Mouse (Mus musculus) brain, adult 2 months (tissue): ENCODE results near the gene Lrrc56.
"Not testable (repeated sequence)": the region's sequence is repeated elsewhere in the genome, so short reads cannot be mapped to it uniquely, and the experiment has no call there.

Experiments used
- DNase-seq: peaks from one replicate; pipeline ENCODE4 v3.0.0; 2011; ENCODE audit warnings: low read depth, low spot score

The Lrrc56 gene

GRCm38 (mm10) chr7:141216894-141217293 is 22.9 kb downstream of the Lrrc56 start:
- DNase-seq, result no peak

DNA sequence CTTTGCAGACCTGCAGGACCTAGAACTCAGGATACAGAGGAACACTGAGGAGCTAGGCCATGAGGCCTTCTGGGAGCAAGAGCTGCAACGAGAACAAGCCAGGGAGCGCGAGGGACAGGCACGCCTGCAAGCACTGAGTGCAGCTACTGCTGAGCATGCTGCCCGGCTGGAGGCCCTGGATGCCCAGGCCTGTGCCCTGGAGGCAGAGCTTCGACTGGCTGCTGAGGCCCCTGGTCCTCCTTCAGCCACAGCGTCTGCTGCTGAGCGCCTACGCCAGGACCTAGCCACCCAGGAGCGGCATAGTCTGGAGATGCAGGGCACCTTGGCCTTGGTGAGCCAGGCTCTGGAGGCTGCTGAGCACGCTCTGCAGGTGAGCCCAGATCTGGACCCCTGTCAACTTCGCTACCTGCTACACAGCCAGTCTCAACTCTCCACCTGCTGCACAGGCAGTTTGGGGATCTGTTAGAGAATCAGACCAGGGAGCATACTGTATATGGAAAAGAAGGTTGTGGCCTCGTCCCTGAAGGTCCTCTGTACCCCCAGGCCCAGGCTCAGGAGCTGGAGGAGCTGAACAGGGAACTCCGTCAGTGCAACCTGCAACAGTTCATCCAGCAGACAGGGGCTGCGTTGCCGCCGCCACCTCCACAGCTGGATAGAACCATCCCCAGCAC is 23.5 kb downstream of the Lrrc56 start:
- no peak for DNase-seq

DNA sequence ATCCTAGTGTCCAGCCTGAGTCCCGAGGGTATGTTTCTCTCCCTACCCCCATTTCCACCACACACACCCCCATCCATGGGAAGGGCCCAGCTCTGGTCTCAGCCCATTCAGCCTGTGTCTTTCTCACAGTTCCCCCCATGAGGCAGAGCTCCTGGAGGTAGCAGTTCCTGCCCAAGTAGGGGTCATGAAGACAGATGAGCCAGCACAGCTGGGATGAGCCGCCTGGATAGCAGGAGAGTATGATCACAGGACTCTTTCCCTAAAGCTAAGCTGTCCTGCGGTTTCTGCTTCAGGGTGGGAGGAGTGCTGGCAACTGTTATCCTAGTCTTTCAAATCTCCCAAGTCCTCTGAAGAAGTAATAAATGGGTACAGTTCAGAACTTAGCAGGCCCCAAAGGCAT is 24.2 kb downstream of the Lrrc56 start:
- no peak for DNase-seq

GRCm38 (mm10) chr7:141218557-141219133 is 24.7 kb downstream of the Lrrc56 start:
- no peak for DNase-seq

DNA sequence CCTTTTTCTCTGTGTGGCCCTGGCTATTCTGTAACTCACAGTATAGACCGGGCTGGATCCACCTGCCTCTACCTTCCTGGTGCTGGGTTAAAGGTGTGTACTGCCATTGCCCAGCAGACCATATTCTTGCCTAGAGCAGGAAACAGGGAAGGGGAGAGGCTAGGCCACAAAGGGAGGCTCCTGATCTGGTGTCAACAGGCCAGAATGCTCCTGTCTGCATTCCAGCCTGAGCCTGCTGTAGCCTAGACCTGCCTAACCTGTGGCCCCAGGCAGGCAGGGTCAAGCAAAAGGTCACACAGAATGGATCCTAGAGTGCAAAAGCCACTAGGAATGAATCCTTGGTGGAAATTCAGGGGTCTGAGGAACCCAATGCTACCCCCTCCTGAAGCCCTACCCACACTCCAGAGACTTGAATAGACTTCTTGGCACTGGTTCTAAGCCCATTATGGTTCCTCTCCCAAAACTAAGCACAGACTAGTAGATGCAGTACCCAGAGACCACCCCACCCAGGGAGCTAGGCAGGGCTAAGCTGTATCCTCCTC is 25.7 kb downstream of the Lrrc56 start:
- DNase-seq, result no peak

DNA sequence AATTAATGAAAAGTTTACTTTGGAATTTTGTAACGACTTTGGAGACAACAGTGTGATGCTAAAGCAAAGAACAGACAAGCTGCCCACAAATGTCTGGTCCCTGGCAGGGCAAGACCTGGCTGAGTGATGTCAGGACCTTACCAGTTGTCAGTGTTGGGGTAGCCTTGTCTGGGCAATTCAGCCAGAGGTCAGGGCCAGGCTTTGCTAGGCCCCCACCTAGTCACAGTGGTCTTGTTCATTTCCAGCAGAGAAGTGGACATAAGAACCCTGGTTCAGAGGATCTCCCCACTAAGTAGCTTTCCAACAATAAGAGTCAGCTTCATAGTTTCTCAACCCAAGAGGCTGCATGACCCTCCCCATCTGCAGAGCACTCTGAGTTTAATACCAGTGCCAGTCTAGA is 26.4 kb downstream of the Lrrc56 start:
- DNase-seq, result no peak

GRCm38 (mm10) chr7:141221249-141222125 is 27.5 kb downstream of the Lrrc56 start:
- DNase-seq, result peak; percentile 98

DNA sequence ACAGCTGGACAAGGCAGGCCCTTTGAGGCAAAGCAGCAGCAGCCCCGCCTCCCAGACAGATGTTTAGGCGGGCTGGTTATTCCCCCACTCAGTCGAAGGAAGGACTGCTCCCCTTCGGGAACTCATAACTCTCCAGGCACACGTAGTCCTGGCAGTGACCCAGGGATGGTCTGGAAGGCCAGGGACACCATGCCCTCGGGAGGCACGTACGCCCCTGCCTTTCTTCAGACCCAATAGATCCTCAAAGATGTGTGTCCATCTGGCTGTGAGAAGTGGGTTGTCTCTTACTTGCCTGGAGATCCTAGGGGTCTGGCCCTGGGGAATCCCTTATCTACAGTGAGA is 28.1 kb downstream of the Lrrc56 start:
- no peak for DNase-seq

DNA sequence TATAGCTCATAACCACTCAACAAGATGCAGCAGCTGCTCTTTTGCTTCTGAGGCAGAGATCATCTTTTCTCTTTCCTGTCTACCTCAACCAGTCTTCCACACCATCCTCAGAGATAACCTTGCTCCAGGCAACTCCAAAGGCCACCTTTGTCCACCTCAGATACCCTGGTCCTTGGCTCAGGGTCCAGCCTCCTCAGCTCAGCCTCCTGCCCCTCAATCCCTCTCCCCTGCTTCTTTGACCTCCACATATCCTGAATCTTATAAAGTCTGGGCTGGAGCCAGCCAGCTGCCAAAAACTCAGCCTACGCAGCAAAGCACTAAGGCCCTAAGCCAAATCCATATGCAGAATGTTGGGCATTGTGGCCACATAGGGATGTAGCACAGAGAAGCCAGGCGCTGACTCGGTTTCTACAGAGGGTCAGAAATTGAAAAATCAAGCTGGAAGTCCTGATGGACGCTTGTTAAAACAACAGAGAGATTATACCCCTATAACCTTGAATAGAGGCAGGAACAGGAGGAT is 28.8 kb downstream of the Lrrc56 start:
- no peak for DNase-seq

GRCm38 (mm10) chr7:141226535-141226934 is 32.6 kb downstream of the Lrrc56 start:
- DNase-seq, result no peak

DNA sequence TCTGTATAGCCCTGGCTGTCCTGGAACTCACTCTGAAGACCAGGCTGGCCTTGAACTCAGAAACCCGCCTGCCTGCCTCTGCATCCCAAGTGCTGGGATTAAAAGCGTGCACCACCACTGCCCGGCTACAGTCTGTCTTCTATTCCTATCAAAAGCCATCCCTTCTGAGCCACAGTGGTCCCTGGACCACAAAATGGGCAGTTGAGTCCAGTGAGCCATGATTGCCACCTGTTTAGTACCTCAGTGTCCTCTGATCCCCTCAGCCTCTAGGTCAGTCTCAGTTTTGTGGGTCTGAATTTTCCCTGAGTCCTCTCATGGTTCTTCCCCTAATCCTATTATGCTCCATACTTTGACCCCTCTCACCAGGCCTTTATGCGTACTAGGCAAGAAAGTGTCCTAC is 33.8 kb downstream of the Lrrc56 start:
- no peak for DNase-seq

- peak; percentile 95 for DNase-seq
Observed at GRCm38 (mm10) chr7:141228279-141229067, 34.5 kb downstream of the Lrrc56 start, which contains the start of gene Phrf1. Gene Phrf1 (plus strand): TSS chr7:141228784.

GRCm38 (mm10) chr7:141229702-141230101 is 35.7 kb downstream of the Lrrc56 start:
- no peak for DNase-seq

DNA sequence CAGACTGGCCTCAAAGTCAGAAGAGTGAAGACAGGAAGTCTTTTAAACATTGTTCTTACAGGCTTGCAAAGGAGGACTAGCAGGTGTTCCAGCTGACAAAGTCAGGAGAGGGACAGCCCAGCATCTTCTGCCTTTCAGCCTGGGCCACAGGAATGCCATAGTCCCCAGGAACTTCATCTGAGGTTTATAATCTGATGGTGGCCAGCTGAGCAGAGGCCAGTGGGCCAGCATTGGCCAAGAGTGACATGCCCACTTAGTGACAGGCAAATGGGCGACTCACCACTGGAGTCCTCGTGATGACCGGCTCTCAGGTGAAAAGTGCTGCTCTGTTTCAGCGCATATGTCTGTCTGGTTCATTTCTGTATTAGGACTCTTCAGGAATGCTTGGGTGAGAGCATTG is 36.6 kb downstream of the Lrrc56 start:
- DNase-seq, result no peak

DNA sequence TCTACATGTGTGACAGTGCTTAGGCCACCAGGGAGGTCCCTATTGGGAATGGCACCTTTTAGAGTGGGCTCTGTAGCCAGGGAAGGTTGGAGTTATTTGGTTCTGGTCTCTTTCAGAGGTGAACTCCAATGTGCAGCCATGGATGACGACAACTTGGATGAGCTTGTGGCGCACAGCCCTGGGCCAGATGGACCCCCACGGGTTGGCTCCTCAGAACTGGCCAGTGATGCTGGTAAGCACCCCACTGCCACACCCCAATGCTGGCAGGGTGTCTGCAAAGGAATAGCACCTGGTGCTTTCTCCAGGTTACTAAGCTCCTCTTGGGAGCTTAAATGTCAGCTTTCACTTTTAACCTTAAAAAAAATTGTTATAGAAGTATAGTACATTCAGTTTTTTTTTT is 37.2 kb downstream of the Lrrc56 start:
- no peak for DNase-seq

DNA sequence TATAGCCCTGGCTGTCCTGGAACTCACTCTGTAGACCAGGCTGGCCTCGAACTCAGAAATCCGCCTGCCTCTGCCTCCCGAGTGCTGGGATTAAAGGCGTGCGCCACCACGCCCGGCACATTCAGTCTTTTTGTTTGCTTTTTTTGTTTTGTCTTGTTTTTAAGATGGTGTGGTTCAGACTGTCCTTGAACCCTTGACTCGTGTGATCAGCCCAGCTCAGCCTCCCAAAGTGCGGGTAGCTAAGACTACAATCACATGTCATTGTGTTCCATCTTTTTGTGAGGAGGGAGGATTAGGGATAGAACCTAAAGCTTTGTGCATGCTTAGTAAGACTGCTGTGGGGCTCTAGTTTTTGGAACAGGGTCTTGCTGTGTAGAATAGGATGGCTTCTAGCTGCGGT is 37.6 kb downstream of the Lrrc56 start:
- DNase-seq, result no peak

DNA sequence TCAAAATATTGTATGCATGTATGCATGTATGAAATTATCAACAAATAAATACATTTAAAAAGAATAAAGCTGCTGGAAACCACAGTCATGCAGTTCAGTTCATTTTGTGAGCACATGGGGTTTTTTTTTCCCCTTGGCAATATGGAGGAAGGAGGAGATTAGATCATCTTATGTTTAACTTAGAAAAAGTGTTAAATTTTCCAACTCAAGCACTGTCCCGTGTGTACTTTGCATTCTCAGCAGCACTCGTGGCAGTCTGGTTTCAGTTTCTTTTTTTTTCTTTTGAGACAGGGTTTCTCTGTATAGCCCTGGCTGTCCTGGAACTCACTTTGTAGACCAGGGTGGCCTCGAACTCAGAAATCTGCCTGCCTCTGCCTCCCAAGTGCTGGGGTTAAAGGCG is 56.5 kb downstream of the Lrrc56 start:
- DNase-seq, result not testable (repeated sequence)

DNA sequence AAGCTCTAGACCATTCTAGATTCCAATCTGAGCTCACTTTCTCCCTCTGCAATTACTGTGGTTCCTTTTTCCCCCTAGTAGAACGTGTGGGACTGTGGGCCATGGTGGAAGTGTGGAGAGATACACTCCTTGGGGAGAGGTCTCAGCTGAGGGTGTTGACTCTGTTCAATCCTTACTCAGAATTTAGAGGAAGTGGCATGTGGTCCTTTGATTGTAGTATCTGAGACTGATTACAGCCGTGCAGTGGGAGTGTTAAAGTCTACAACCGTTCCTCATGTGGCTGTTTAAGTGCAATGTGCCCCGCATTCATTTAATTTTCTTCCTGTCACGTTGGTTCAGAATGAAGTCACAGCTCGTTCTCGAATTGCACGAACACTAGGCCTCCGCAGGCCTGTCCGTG is 62.2 kb downstream of the Lrrc56 start:
- no peak for DNase-seq
